Mouse (Mus musculus) gastrocnemius, adult 8-10 months (tissue): ENCODE results near the gene Mdm4. TPM values are rescaled to one million over a fixed set of nuclear protein-coding genes. Genes with fewer than 3 reads are reported as not detected.

Experiments used
- microRNA-seq: library from miRNA; unstranded; fragments of <30 nt; microRNA quantifications from one replicate; pipeline ENCODE4 v1.2.0, GENCODE M21; 2022
- total RNA-seq, 4 experiments: library from RNA; stranded (reverse); gene quantifications; 2 replicates each; pipeline ENCODE4 v1.2.4; 2022

The Mdm4 gene
- total RNA-seq, 4 experiments from 2014 or later = 18.7 to 25.6 (median 21.5) TPM

Small RNA genes within 50 kb of the gene (microRNA-seq; reads per million reads assigned to microRNA genes)
- not detected for gene Gm44300

Other genes starting within 250 kb of the Mdm4 start
- under 1 TPM; 0.19 to 0.46 (median 0.37) TPM for gene Lrrn2, start 150.3 kb downstream of the Mdm4 start, total RNA-seq
- 10 to 100 TPM in 3 of 4 experiments, 1 to 10 TPM in 1; 9.2 to 12.8 (median 11.0) TPM for gene Pik3c2b, start 15.1 kb upstream of the Mdm4 start, total RNA-seq
- 10 to 100 TPM; 14.8 to 18.2 (median 16.3) TPM for gene Ppp1r15b, start 100.6 kb upstream of the Mdm4 start, total RNA-seq
- 10 to 100 TPM in 3 of 4 experiments, 1 to 10 TPM in 1; 6.6 to 15.1 (median 11.8) TPM for gene Plekha6, start 133.6 kb upstream of the Mdm4 start, total RNA-seq